12 mouse cellular contexts compared by ENCODE assay signal in genomic region chr2:91651458-91652258, GRCm38 (mm10). TPM values are rescaled to one million over a fixed set of nuclear protein-coding genes. Genes with fewer than 3 reads are reported as not detected.
A peak's percentile ranks its signal among the peaks of the same experiment; 100 is the strongest.
DNase-seq lines count a peak whose midpoint lies in the region; ATAC-seq and TF ChIP-seq lines count a peak whose summit lies in the region.
"Had no signal": no experiment of that assay in that cellular context is flagged by ENCODE, and none has a peak within 500 bp of the region (broad histone marks: within the 10 kb centered on the region; RNA-seq: fewer than 3 reads in every experiment).

No protein-coding gene starts in this region.

- no peak overlapping the region for H3K9ac ChIP-seq in lung, embryonic 14.5 days
- H3K9ac ChIP-seq in intestine, embryonic 15.5 days: peak overlapping the region; percentile 13; the same call in 1 of the 2 replicates
- H3K9ac ChIP-seq in liver, postnatal 0 days (replicated peaks): peak overlapping the region; percentile 34; the same call in 1 of the 2 replicates

- peaks cover 73% of the 10 kb centered on the region for H3K4me1 ChIP-seq in heart, embryonic 10.5 days
- peaks cover 10% of the 10 kb centered on the region; the same call in 1 of the 2 replicates for H3K4me1 ChIP-seq in lung, embryonic 14.5 days (ENCODE audit: insufficient read depth)
- H3K4me1 ChIP-seq in intestine, embryonic 15.5 days (replicated peaks): peaks cover 21% of the 10 kb centered on the region; the same call in 1 of the 2 replicates
- peaks cover 30% of the 10 kb centered on the region for H3K4me1 ChIP-seq in liver, postnatal 0 days (ENCODE audit: insufficient read depth)

- peaks cover 56% of the 10 kb centered on the region for H3K36me3 ChIP-seq in heart, embryonic 10.5 days
- H3K36me3 ChIP-seq in lung, embryonic 14.5 days (ENCODE audit: insufficient read depth): peaks cover 56% of the 10 kb centered on the region
- peaks cover 31% of the 10 kb centered on the region for H3K36me3 ChIP-seq in intestine, embryonic 15.5 days
- peaks cover 47% of the 10 kb centered on the region for H3K36me3 ChIP-seq in liver, postnatal 0 days (replicated peaks; ENCODE audit: insufficient read depth, low read length)

- peak overlapping the region; percentile 99; the same call in 1 of the 2 replicates for H3K4me2 ChIP-seq in lung, embryonic 14.5 days
- H3K4me2 ChIP-seq in intestine, embryonic 15.5 days (replicated peaks): peak overlapping the region; percentile 56
- peak overlapping the region; percentile 99 for H3K4me2 ChIP-seq in liver, postnatal 0 days (ENCODE audit: low read depth, low read length)

- TF ChIP-seq EP300 in liver, postnatal 0 days (IDR thresholded peaks at IDR 0.05; ENCODE audit: low read depth): no peak

- peak overlapping the region; percentile 93 for H3K27ac ChIP-seq in heart, embryonic 10.5 days
- H3K27ac ChIP-seq in lung, embryonic 14.5 days (ENCODE audit: low read depth): no peak overlapping the region
- H3K27ac ChIP-seq in intestine, embryonic 15.5 days: no peak overlapping the region
- peak overlapping the region; percentile 35; the same call in 1 of the 2 replicates for H3K27ac ChIP-seq in liver, postnatal 0 days (ENCODE audit: low read depth)

- H3K4me3 ChIP-seq in heart, embryonic 10.5 days: peak overlapping the region; percentile 95; the same call in 1 of the 2 replicates
- H3K4me3 ChIP-seq in lung, embryonic 14.5 days (ENCODE audit: low read depth, low read length): no peak overlapping the region
- H3K4me3 ChIP-seq in intestine, embryonic 15.5 days (replicated peaks): 0 out of 2 replicates have a peak overlapping the region, but pooled peaks have one; percentile 10
- peak overlapping the region; percentile 20 for H3K4me3 ChIP-seq in liver, postnatal 0 days (ENCODE audit: low read depth, low read length)

- no peak for DNase-seq in heart, embryonic 10.5 days (ENCODE audit: low spot score)
- DNase-seq in heart, adult 9 months (ENCODE audit: low spot score in 2 of 2): no peak
- no peak for DNase-seq in lung, embryonic 14.5 days
- DNase-seq in lung, postnatal 10 days: no peak
- DNase-seq in liver, postnatal 0 days: no peak
- no peak for DNase-seq in frontal cortex, postnatal 36 days (ENCODE audit: low spot score in 2 of 2)
- no peak for DNase-seq in thymus, postnatal 4 days
- DNase-seq: B cell, adult 2 months; forebrain, postnatal 0 days had no signal

- no peak for TF ChIP-seq CTCF in lung, embryonic 14.5 days (IDR thresholded peaks at IDR 0.05; ENCODE audit: low read depth)
- TF ChIP-seq CTCF in liver, postnatal 0 days (IDR thresholded peaks at IDR 0.05; ENCODE audit: low read depth): no peak

- WGBS in heart, embryonic 10.5 days: 79% methylated on average over 14 of the region's 14 CpGs
- 86% methylated on average over 14 of the region's 14 CpGs for WGBS in lung, embryonic 14.5 days
- 80% methylated on average over 14 of the region's 14 CpGs for WGBS in intestine, embryonic 15.5 days
- WGBS in liver, postnatal 0 days (ENCODE audit: insufficient replicate concordance): 71% methylated on average over 14 of the region's 14 CpGs

- no peak for ATAC-seq in lung, embryonic 14.5 days (ENCODE audit: insufficient read depth)
- no peak for ATAC-seq in intestine, embryonic 15.5 days
- ATAC-seq in liver, postnatal 0 days: no peak
- ATAC-seq: forebrain, postnatal 0 days; hindbrain, embryonic 16.5 days had no signal

- H3K27me3 ChIP-seq in heart, embryonic 10.5 days (ENCODE audit: insufficient read depth, poor library complexity, severe bottlenecking): no peaks in the 10 kb centered on the region
- H3K27me3 ChIP-seq in lung, embryonic 14.5 days (ENCODE audit: insufficient read depth, low read length): no peaks in the 10 kb centered on the region
- H3K27me3 ChIP-seq in intestine, embryonic 15.5 days (replicated peaks): no peaks in the 10 kb centered on the region
- H3K27me3 ChIP-seq in liver, postnatal 0 days (ENCODE audit: insufficient read depth, low read length): no peaks in the 10 kb centered on the region

- H3K9me3 ChIP-seq in heart, embryonic 10.5 days: no peaks in the 10 kb centered on the region
- no peaks in the 10 kb centered on the region for H3K9me3 ChIP-seq in lung, embryonic 14.5 days (ENCODE audit: low read depth, low read length)
- H3K9me3 ChIP-seq in intestine, embryonic 15.5 days: no peaks in the 10 kb centered on the region
- H3K9me3 ChIP-seq in liver, postnatal 0 days (ENCODE audit: low read length): no peaks in the 10 kb centered on the region

RNA-seq across cellular contexts. Expression of gene Arhgap1, which starts 2.0 kb away (rescaled TPM):
- 212 and 229 TPM in 2 replicates for polyA plus RNA-seq in heart, embryonic 10.5 days (2016; fragmentation: Nextera tagmentation; extraction: Ambion mirVana)
- 125 and 132 TPM in 2 replicates for polyA plus RNA-seq in lung, embryonic 14.5 days (2014; fragmentation: Nextera tagmentation; extraction: Ambion mirVana)
- 140 and 143 TPM in 2 replicates for polyA plus RNA-seq in intestine, embryonic 15.5 days (2015; fragmentation: Nextera tagmentation; extraction: Ambion mirVana)
- polyA plus RNA-seq in liver, postnatal 0 days (2015; fragmentation: Nextera tagmentation; extraction: Ambion mirVana): 27.3 and 28.1 TPM in 2 replicates

RNA-seq across cellular contexts. Expression of gene Zfp408, which starts 2.1 kb away (rescaled TPM):
- 7.4 and 10.4 TPM in 2 replicates for polyA plus RNA-seq in heart, embryonic 10.5 days (2016; fragmentation: Nextera tagmentation; extraction: Ambion mirVana)
- polyA plus RNA-seq in lung, embryonic 14.5 days (2014; fragmentation: Nextera tagmentation; extraction: Ambion mirVana): 6.1 and 7.0 TPM in 2 replicates
- 7.8 and 8.0 TPM in 2 replicates for polyA plus RNA-seq in intestine, embryonic 15.5 days (2015; fragmentation: Nextera tagmentation; extraction: Ambion mirVana)
- 1.8 and 2.1 TPM in 2 replicates for polyA plus RNA-seq in liver, postnatal 0 days (2015; fragmentation: Nextera tagmentation; extraction: Ambion mirVana)

RNA-seq across cellular contexts. Expression of gene F2, which starts 15.4 kb away (rescaled TPM):
- polyA plus RNA-seq in heart, embryonic 10.5 days (2016; fragmentation: Nextera tagmentation; extraction: Ambion mirVana): 0.73 and 15.9 TPM in 2 replicates
- polyA plus RNA-seq in lung, embryonic 14.5 days (2014; fragmentation: Nextera tagmentation; extraction: Ambion mirVana): 0.09 TPM in 1 of 2 replicates, not detected in the other
- 3.4 and 7.2 TPM in 2 replicates for polyA plus RNA-seq in intestine, embryonic 15.5 days (2015; fragmentation: Nextera tagmentation; extraction: Ambion mirVana)
- 1,300 and 1,356 TPM in 2 replicates for polyA plus RNA-seq in liver, postnatal 0 days (2015; fragmentation: Nextera tagmentation; extraction: Ambion mirVana)
- polyA plus RNA-seq: embryonic facial prominence, embryonic 11.5 days; forebrain, postnatal 0 days had no signal

RNA-seq across cellular contexts. Expression of gene Atg13, which starts 58.7 kb away (rescaled TPM):
- polyA plus RNA-seq in heart, embryonic 10.5 days (2016; fragmentation: Nextera tagmentation; extraction: Ambion mirVana): 20.5 and 22.3 TPM in 2 replicates
- polyA plus RNA-seq in lung, embryonic 14.5 days (2014; fragmentation: Nextera tagmentation; extraction: Ambion mirVana): 20.9 and 25.6 TPM in 2 replicates
- 20.4 and 20.7 TPM in 2 replicates for polyA plus RNA-seq in intestine, embryonic 15.5 days (2015; fragmentation: Nextera tagmentation; extraction: Ambion mirVana)
- 8.6 and 9.0 TPM in 2 replicates for polyA plus RNA-seq in liver, postnatal 0 days (2015; fragmentation: Nextera tagmentation; extraction: Ambion mirVana)

RNA-seq across cellular contexts. Expression of gene Harbi1, which starts 59.0 kb away (rescaled TPM):
- polyA plus RNA-seq in heart, embryonic 10.5 days (2016; fragmentation: Nextera tagmentation; extraction: Ambion mirVana): 12.9 and 17.4 TPM in 2 replicates
- polyA plus RNA-seq in lung, embryonic 14.5 days (2014; fragmentation: Nextera tagmentation; extraction: Ambion mirVana): 15.8 and 16.9 TPM in 2 replicates
- 17.0 and 17.8 TPM in 2 replicates for polyA plus RNA-seq in intestine, embryonic 15.5 days (2015; fragmentation: Nextera tagmentation; extraction: Ambion mirVana)
- 7.7 and 8.0 TPM in 2 replicates for polyA plus RNA-seq in liver, postnatal 0 days (2015; fragmentation: Nextera tagmentation; extraction: Ambion mirVana)

Comparison
In these comparisons a context has a peak if more than half of its experiments do, and no peak if none do; other contexts are left out.
1. H3K27ac ChIP-seq: peak in heart, embryonic 10.5 days (single experiment) and liver, postnatal 0 days (single experiment); none in lung, embryonic 14.5 days (single experiment) and intestine, embryonic 15.5 days (single experiment).
2. RNA of gene F2, which starts 15.4 kb away (polyA plus RNA-seq): 1,300 to 1,356 TPM in liver, postnatal 0 days; 0.73 to 15.9 TPM in heart, embryonic 10.5 days, 3.4 to 7.2 TPM in intestine, embryonic 15.5 days and 0.09 TPM in lung, embryonic 14.5 days; every median in the first group is over 10 times any median in the second.
3. Peak in every context shown above with its lines, with median percentiles within 50 percentile points of each other: H3K4me2 ChIP-seq.